Mouse (Mus musculus) left cerebral cortex, adult 8-10 months (tissue): ENCODE measurements around the gene Wnt11. TPM values are rescaled to one million over a fixed set of nuclear protein-coding genes. Genes with fewer than 3 reads are reported as not detected.

ENCODE experiments used
- DNase-seq, 2 experiments: peaks; one replicate each; pipeline ENCODE4 v3.0.0; 2022; ENCODE audit warnings: low spot score in 2 of 2
- total RNA-seq, 4 experiments: library from RNA; stranded (reverse); gene quantifications; 2 replicates each; pipeline ENCODE4 v1.2.4; 2022

Wnt11 gene
- total RNA-seq, 4 experiments from 2014 or later, result 0.30 to 0.91 (median 0.52) TPM; not detected in 1

DNA sequence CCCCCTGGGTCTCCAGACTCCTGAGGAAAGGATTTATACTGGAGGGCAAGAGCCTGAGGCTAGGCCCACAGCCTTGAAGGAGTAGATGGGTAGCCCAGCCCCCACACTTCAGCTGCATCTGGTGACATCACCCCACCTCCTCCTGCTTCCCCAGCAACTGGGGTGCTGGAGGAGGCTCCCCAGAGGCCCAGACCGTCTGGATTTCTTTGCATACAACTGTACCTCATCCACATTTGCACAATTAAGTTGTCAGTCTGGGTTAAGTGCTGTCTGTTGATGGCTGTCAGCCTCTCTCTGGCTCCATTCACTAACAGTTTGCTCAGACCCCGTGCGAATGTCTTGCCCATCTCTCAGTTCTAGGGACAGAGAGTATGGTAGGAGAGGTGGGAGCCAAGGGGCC lies 6.9 kb upstream of the Wnt11 start:
- no peak for DNase-seq

DNA sequence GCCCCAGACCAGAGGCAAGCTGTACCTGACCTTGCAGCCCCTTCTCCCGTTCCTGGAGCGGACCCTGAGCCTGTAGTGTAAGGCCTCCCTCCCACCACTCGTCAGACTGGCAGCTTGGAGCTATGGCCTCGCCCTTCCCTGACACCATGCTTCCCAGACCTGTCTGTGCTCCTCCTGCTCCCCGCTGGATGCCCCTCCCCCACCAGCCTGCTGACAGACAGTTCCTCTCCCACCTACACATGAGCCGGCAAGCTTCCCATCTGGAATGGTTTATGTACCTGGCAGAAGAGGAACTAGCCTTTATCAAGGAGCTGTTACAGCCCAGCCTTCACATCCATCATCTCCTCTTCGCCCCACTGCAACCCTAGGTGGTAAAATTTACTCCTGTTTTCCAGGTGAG lies 6.0 kb upstream of the Wnt11 start:
- DNase-seq, result no peak

DNA sequence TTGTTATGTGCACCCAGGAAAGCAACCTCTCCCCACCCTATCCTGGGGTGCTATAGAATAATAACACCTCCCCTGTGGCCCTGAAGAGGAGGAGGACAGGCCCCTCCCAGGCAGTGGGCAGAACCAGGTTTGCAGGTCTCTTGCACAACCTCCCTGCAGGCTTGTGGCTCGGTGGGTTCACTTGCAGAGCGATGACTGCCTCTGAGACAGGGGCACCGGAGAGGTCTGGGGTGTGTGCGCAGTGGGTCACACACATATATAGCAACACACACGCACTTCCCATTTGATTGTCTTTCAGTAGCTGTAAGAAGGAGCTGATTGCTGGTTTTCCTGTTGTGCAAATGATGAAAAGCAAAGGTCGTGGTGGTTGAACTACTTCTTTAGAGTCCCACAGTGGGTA lies 3.6 kb upstream of the Wnt11 start:
- no peak for DNase-seq

DNA sequence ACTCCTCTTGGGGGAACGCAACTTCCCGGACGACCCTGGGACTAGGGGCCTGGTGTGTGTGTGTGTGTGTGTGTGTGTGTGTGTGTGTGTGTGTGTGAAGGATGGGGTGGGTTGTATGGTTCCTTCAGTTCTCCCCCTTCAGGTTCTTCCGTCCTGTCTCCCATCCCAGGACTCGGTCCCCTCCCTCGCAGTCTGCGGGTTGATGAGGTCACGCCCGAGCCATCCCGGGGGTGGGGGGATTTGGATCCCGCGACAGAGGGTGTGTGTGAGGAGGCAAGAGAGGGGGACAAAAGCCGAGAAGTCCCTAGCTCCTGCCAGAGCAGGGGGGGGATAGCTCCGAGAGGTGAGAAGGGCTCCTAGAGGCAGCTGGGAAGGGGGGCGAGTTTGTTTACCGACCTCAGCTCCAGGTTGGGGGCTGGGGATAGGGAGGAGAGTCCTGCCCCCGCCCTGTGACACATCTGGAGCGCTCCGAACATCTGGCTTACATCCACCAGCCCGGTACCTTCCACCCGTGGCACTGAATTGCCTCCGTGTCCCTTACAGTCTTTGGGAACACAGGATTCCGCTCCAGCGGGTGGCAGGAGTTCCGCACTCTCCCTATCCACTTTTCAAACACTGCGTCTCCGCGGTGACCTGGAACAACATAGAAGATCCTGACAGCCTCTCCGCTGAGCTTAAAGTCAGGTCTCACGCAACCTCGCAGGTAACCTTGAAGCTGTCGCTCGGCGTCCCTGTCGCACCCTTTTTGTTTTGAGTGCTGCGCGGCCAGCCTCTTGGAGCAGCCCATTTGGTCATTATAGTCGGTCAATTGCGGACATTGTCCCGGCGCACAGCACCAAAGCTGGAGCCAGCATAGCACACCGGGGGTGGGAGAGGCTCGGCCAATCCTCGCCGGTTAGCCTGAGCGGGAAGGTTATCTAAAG lies 868 bp downstream of the Wnt11 start:
- DNase-seq, result no peak

DNA sequence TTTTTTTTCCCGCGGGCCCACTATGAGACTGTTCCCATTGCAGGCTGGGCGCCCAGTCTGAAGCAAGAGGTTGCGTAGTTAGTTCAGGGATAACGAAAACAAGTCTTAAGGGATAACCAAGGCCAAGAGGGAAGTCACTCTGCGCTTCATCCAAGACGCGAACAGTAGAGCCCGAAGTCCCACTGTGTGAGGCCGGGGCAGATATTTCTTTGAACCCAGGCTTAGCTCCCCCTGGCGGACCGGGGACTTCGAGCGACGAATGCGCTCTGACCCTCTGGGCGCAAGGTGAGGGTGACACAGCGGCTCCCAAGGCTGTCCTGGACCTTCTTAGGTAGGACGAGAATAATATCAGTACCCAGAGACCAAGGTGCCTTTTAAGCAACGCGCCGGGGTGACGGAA lies 1.7 kb downstream of the Wnt11 start:
- DNase-seq, result no peak

DNA sequence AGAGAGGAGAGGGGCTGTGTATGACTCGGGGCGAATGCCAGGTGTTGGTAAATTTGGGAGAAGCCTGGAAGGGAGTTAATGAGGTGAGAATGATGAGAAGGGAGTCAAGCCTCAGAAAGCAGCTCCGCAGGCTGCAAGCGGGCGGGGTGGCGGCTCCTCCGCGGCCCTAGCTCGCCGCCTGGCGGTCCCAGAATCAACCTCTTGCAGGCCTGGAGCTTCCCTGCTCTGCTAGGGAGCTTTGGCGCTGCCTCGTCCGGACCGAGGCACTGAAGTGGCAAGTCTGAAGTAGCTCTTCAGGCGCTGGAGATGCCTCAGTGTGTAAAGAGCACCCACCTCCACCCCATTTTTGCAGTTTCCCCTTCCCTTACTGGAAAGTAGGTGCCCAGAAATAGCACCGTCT lies 3.0 kb downstream of the Wnt11 start:
- peak; percentile 53 to 61 for DNase-seq

DNA sequence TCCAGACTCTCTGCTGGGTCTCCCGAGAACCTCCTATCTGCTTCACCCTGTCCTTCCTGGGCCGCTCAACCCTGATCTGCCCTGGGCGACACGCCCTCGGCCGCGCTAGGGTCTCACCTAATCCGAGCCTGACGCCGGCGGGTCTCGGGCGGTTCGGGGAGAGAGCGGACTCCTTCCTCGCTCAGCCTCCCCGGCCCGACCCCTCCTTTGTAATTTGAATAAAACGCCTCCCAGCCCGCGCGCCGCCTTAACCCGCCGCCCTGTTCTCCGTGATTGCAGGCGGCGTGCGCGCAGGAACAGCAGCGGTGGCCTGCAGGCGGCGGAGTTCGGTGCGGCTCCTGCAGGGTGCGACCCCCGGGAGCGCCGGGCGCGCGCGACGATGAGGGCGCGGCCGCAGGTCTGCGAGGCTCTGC lies 3.8 kb downstream of the Wnt11 start:
- no peak for DNase-seq

DNA sequence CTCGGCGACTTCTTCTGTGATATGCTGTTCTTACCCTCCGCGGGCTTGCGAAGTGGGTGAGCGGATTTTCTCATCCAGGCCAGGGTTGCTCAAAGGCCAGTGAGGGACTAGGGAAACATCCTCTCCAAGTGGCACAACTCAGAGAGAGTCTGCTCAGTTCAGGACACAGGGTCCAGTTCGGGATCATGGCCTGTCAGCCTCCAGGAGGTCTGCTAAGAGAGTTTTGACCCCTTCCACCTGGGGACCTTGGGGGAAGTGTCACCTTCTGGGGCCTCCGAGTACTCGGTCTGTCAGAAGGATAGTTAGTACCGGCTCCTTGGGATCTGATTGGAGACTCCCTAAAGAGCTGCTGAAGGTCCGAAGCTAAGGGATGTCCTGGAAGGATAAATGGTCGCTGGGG lies 4.4 kb downstream of the Wnt11 start:
- no peak for DNase-seq

DNA sequence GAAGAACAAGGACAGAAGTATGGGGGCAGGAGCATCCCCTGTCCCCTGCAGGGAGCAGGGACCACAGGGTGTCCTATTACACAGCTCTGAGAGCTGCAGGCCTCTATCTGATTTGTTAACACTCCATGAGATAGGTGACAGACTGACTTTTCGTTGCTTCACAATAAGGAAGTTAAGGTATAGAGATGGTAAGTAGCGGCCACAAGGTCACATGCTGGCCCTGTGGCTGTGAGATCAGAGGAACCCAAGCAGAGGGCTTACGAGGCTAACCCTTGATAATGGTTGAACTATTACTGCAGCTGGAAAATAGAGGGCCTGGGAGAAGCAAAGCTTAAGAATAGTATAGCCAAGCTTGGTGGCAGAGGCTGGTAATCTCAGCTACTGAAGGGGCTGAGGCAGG lies 5.9 kb downstream of the Wnt11 start:
- no peak for DNase-seq

DNA sequence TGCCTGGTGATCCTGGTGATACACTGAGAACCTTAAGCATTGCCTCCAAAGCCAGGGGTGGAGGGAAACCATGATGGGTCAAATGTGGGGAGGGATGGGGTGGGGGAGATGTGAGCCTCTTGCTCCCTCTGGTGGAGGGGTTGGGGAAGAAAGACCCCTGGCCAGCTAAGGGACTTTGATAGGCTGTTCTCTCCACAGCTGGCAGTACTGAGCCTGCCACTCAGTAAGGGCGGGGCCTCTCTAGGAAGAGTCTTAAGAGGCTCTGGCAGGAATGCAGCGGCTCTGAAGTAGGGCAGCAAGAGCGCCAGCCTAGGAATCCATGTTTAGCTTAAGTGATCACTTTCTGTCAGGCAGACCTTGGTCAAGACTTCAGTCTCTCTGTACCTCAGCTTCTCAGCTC lies 6.9 kb downstream of the Wnt11 start:
- DNase-seq, result no peak

DNA sequence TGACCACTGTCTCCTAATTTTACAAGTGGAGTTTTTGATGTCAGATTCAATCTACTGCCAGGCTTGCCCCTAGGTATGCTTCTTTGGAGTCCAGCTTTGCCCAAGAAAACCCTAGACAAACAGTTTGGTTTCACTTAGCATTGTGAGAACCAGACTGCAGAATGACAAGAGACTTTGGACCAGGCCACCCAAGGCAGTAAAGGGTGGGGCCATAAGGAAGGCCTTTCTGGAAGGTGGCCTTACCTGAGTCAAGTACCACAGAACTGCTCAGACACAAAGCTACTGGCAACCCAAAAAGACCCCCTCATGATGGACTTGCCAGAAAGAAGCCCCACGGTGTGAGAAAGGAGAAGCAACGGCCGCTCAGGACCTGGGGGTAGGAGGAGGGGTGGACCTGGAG lies 8.1 kb downstream of the Wnt11 start:
- no peak for DNase-seq

DNA sequence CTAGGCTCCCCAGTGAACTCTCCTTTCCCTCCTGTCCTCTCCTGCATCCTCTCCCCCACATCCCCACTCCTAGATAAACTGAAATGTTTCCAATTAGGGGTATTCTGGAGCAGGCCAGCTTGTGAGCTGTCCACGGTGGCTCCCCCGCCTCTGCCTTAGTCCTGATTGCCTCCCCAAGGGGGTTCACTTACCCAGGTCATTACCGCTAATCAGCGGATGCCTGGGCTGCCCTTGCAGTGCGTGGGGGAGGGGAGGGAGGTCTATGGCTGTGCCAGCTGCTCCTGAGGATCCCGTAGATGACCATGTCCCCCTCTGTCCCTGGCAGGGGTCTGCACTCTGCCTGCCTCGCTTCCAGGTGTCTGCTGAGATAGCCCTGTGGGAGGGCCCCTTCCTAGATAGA lies 8.7 kb downstream of the Wnt11 start:
- no peak for DNase-seq

DNA sequence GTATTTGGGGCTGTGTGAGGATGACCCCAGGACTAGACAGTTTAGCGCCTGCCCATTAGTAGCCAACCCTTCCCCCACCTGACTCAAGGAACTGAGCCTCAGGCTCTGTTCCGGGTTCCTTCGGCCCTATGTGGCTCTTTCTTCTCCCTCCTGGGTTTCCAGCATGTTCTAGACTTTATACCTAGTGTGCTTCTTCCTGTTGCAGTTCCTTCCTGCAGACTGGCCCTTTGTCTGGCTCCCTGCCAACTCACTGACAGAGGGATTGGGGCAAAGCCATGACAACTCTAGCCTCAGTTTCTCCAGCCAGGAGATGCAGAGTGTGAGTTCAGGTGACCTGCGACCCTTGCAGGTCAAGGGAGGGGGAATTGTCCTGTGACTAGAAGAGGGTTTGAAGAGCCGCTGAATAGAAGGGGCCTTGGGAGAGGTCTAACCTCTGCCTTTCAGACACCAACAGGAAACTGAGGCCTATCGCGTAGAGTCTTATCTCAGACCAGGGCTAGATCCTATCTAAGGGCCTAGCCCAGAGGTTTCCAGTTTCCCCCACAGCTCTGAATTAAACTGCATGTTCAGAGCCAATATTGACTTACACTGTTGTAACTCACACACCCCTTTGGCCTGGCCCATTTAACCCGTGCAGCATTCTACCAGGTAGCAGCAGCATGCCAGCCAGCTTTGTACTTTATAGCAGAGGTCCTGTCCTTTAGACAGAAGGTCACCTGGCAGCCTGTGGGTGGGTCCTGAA lies 14.2 kb downstream of the Wnt11 start:
- no peak for DNase-seq

DNA sequence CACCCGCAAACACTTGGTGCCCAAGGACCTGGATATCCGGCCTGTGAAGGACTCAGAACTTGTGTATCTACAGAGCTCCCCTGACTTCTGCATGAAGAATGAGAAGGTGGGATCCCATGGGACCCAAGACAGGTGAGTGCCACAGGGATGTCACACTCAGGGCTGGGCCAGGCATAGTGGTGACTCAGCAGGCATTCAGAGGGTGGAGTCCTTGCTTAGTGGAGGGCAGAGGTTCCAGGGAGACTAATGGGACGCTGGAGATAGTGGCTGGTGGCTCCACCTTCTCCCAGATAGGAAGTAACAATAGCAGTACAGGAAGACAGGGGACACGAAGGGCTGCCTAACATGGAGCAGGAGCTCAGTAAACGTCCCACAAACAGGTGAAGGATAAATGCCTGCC lies 15.5 kb downstream of the Wnt11 start:
- no peak for DNase-seq

DNA sequence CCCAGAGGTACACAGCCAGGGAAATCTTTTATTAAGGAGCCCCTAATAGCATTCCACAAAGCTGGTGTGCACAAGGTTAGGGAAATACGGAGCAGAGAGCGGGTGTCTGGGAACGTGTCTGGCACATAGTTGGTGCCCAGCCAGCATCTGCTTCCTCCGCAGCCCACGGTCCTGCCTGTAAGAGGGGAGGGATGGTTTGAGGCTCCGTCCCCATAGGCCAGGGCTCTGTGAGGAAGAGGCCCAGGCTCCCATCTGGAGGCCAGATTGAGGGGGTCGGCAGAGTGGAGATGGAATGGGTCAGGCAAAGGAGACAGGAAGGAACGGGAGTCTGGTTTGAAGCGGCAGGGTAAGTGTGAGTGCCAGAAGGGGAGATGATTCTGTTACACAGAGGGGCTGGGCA lies 16.3 kb downstream of the Wnt11 start:
- no peak for DNase-seq

DNA sequence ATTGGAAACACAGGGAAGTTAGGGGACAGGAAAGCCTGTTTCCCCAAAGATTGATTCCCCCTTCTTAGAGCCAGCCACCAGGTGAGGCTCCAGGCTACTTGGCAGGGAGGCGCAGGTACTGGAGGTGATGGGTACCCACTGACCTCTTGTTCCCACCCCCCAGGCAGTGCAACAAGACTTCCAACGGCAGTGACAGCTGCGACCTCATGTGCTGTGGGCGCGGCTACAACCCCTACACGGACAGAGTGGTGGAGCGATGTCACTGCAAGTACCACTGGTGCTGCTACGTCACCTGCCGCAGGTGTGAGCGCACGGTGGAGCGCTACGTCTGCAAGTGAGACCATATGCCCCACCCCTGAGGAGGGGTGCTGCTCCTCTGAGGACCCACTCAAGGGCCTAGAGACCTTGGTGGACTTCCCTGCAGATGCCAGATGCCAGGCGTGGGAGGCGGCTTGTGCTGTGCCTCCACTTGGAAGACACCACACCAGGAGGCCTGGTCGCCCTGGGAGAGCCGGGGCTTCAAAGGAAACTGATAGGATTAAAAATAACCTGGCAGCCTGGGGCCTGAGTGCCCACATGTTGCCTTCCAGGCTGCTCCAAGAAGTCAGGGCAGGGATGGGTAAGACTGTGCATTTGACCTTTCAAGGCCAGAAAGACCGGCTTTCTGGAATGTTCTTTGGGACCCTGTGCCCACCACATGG lies 18.2 kb downstream of the Wnt11 start:
- no peak for DNase-seq

DNA sequence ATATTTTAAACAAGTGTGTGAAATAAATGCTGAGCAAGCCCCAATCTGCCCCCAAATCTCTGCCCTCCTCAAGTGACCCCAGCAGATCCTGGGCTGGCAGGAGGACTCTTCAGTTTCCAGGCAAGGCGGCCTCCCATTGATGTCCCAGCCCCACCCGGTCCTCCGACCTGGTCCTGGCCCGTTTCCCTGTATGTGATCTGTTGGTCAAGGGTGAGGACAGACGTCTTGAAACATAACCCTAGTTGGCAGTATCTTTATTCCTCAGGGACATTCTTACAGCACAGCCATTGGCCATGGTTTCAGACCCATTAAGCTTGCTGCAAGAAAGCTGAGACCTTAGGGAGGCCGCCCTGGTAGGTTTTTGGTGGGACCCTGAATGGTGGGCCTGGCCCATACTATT lies 18.9 kb downstream of the Wnt11 start:
- DNase-seq, result no peak

DNA sequence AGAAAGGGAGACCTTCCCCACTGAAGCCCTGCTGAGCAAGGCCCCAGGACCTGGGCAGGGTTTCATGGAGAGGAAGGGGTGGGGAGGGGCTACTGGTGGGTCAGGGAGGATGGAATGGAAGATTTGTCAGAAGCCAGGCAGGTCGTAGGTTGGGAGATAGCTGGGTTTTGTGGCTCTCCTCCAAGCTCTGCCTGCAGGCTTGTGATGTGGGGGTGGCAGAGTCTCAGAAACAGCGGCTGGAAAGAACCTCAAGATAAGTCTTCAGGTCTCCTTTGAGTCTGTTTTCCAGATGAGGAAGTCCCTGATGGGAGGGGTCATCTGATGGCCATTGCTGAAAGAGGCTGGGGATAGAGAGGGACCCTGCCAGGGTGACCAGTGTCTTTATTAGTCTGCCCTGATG lies 20.5 kb downstream of the Wnt11 start:
- DNase-seq, result no peak

DNA sequence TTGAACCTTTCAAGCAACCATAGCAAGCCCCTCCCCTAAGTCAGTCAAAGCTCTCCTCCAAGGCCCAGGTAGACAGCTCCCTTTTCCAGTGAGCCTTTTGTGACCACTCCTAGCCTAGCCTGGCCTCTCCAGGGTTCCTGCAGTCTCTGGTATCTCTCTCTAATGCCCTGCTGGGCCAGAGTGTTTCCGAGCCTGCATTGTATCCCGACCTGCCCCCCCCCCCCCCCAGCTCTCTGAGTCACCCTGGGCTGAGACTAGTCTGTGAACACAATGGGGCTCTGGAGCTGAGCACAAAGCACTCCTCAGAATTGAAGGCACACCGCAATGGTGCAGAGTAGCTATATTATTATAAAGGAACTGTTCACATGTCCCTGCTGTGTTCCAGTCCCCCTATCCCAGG lies 21.2 kb downstream of the Wnt11 start:
- no peak for DNase-seq

DNA sequence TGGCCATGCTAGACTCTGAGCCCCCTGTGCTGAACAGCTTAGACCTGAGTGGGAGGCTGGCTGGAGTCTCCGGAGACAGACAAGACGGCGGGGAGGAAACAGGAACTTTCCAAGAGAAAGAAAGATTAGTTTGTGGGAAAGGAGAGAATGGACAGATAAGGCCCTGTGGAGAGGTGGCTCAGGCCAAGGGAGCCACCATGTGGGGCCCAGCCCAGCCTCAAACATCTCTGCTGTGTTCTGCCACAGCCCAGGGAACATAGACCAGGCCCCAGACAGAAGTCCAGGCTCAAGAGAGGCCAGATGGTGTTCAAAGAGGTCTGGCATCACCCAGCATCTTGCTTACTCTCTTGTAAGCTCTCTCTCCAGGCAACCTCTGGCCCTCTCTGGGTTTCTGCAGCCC lies 22.2 kb downstream of the Wnt11 start:
- no peak for DNase-seq

DNA sequence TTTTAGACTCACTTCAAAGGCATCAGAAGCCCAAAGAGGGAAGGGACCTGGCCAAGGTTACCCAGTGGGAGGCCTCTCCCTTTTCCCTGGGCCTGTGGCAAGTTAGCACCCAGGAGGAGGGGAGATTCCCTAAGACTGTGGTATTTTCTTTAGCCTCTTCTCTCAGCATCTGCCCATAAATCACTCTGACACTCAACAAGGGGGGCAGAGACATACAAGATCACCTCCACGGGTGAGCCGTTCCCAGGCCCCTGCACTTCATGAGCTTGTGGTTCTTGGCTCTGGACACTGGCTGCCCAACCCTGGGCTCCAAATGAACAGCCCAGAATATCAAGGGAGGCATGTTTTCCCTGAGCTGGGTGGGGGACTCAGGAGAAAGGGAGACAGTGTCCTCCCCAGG lies 26.1 kb downstream of the Wnt11 start:
- no peak for DNase-seq

DNA sequence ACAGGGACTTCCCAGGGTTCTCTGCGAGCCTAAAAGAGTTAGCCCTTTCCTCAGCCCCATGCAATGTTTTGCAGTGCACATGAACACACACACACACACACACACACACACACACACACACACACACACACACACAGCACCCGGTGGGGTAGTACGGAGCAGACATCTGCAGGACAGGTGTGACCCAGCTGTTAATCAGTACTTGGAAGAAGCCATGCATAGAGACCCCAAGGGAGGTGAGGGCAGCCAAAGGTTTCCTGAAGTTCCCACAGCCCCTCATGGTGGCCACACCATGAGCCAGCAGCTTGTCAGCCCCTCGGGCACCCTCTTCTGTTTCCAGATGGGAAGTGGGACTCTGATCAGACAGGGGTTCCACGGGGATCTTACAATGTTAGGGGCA lies 28.1 kb downstream of the Wnt11 start:
- DNase-seq, result no peak
